Mouse (Mus musculus) G1E (cell line): ENCODE measurements at regions not wholly inside any gene's neighbourhood (a gene's known extent, or its start where the extent isn't known, plus 50 kb on each side); places are given as distances from the start of the nearest gene placed in this dataset.
A peak's percentile ranks its signal among the peaks of the same experiment; 100 is the strongest.

Source experiments
- ATAC-seq: 2 replicates; pipeline ENCODE4 v1.8.0; 2016; ENCODE audit warnings: mild to moderate bottlenecking; ENCODE audit not compliant: insufficient number of reproducible peaks, poor library complexity, low FRiP score, severe bottlenecking; ENCODE audit errors: extremely low read depth
- DNase-seq: peaks from one replicate; pipeline ENCODE4 v3.0.0; 2012; ENCODE audit warnings: low spot score
- H3K27me3 ChIP-seq: 2 replicates; pipeline ENCODE4 v1.6.1; 2012; ENCODE audit warnings: mild to moderate bottlenecking, low read length, inconsistent platforms; ENCODE audit not compliant: insufficient read depth
- H3K36me3 ChIP-seq: replicated peaks from 2 replicates; pipeline ENCODE3; 2012; ENCODE audit warnings: mild to moderate bottlenecking, inconsistent platforms
- H3K4me1 ChIP-seq: 2 replicates; pipeline ENCODE4 v1.6.1; 2012; ENCODE audit warnings: low read depth, low read length, inconsistent platforms, mixed read lengths; ENCODE audit not compliant: insufficient read depth
- H3K4me3 ChIP-seq: 2 replicates; pipeline ENCODE4 v1.5.1; 2012; ENCODE audit warnings: low read depth, mild to moderate bottlenecking, inconsistent platforms, low read length, moderate library complexity, mixed read lengths
- H3K9me3 ChIP-seq: replicated peaks from 2 replicates; pipeline ENCODE4 v1.6.1; 2012; ENCODE audit warnings: inconsistent platforms
- CTCF ChIP-seq: IDR thresholded peaks from 2 replicates; pipeline ENCODE4 v1.5.1; 2012; ENCODE audit warnings: low read depth, low read length, inconsistent platforms, mixed read lengths
- GATA1 ChIP-seq: IDR thresholded peaks from 2 replicates; pipeline ENCODE4 v1.6.1; 2012; ENCODE audit warnings: borderline replicate concordance, low read length, inconsistent platforms, mixed read lengths
- GATA2 ChIP-seq: IDR thresholded peaks from 2 replicates; pipeline ENCODE4 v1.6.1; 2012; ENCODE audit warnings: low read depth, low read length, inconsistent platforms, borderline replicate concordance
- POLR2AphosphoS5 ChIP-seq: IDR thresholded peaks from 2 replicates; pipeline ENCODE4 v1.6.1; 2012; ENCODE audit warnings: low read depth, low read length, inconsistent platforms; ENCODE audit not compliant: insufficient replicate concordance
- TAL1 ChIP-seq: conservative IDR thresholded peaks from 2 replicates; pipeline ENCODE4 v1.6.1; 2012; ENCODE audit warnings: low read depth, low read length, inconsistent platforms, mixed read lengths

DNA sequence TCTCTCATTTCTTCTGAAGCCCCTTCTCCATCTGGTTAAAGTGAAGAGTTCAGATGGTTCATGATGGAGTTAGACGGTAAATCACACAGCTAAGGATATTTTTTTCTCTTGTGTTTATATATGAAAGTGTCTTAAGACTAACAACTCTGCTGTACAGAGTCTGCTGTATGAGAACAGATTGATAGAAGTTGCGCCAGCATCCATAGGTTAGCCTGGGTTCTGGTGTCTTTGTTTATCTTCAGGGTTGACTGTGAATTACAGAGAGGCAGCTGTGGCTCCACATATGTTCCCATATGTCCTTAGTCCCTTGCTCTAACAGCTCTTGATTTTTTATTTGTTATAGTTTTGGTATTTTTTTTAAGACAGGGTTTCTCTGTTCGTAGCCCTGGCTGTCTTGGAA is 334.9 kb upstream of the Api5 start:
- ATAC-seq (no peak), DNase-seq (no peak)
- no peak overlapping the region for H3K4me3 ChIP-seq
- H3K4me1 ChIP-seq = no peaks in the 10 kb centered on the region
- no peaks in the 10 kb centered on the region for H3K27me3 ChIP-seq
- H3K9me3 ChIP-seq = peaks cover 42% of the 10 kb centered on the region
- H3K36me3 ChIP-seq = no peaks in the 10 kb centered on the region
- TF ChIP-seq CTCF = no peak
- no peak for TF ChIP-seq POLR2AphosphoS5
- no peak for TF ChIP-seq GATA2

- TF ChIP-seq GATA2 (no peak), TAL1 (no peak), CTCF (no peak), POLR2AphosphoS5 (no peak), GATA1 (no peak)
- H3K27me3 ChIP-seq = no peaks in the 10 kb centered on the region
- no peak overlapping the region for H3K4me3 ChIP-seq
- H3K4me1 ChIP-seq = no peaks in the 10 kb centered on the region
- no peak for DNase-seq
- H3K36me3 ChIP-seq = no peaks in the 10 kb centered on the region
- peaks cover 44% of the 10 kb centered on the region for H3K9me3 ChIP-seq
- ATAC-seq = no peak
Measured at GRCm38 (mm10) chr2:94772268-94772667, 334.3 kb upstream of the Api5 start.

GRCm38 (mm10) chr2:94766524-94766923 is 328.6 kb upstream of the Api5 start:
- no peaks in the 10 kb centered on the region for H3K27me3 ChIP-seq
- no peaks in the 10 kb centered on the region for H3K4me1 ChIP-seq
- H3K36me3 ChIP-seq = no peaks in the 10 kb centered on the region
- no peak for ATAC-seq
- H3K9me3 ChIP-seq = peaks cover 23% of the 10 kb centered on the region
- no peak for DNase-seq
- H3K4me3 ChIP-seq = no peak overlapping the region
- TF ChIP-seq POLR2AphosphoS5 (no peak), CTCF (peak; percentile 11; the same call in 1 of the 2 replicates), GATA2 (no peak)

DNA sequence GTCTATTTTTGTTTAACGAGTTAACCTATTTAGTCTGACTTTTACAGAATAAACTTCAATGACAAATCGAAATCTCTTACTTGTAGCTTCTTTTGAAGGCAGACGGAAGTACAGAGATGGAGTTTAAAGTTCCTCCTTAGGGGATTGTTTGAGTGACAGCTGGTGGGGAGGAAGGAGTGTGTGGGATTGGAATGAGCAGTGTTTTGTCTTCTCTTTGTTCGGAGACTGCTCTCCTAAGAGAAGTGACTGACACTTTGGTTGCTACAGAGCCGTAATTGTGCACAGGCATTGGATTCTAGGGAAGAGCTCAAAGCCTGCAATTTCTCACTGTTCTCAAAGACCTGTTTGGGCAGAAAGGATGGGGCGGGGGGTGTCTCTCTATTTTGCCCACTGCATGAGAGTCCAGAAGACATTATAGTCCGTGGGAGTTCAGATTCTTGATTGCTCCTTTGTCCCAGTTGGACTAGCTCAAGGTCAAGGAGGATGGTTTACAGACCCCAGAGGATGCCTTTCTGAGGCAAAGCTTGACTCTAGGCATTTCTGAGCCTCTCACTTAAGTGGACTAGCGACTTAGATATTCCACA is 327.0 kb upstream of the Api5 start:
- no peak for ATAC-seq
- Histone ChIP-seq H3K4me1 (no peaks in the 10 kb centered on the region), H3K9me3 (peaks cover 26% of the 10 kb centered on the region), H3K36me3 (no peaks in the 10 kb centered on the region), H3K27me3 (no peaks in the 10 kb centered on the region), H3K4me3 (no peak overlapping the region)
- no peak for DNase-seq
- TF ChIP-seq POLR2AphosphoS5 (no peak), TAL1 (no peak), CTCF (no peak), GATA1 (no peak), GATA2 (no peak)

DNA sequence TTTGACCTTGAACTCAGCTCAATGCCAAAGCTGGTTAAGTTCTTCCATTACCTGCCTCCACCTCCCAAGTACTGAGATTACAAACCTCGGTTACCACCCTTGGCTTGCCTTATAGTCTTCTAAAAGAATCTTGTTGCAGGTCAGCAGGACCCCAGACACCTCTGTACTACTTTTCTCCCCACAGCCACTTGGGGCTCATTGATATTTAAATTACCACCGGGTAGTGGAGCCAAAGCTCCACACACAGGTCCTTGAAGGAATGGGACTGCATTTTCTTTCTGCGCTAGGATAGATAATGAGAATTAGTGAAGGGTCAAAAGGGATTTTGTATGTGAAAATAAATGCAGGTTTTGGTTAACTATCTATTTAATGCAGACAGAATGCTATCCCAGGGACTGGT is 326.5 kb upstream of the Api5 start:
- no peak for ATAC-seq
- Histone ChIP-seq H3K4me3 (no peak overlapping the region), H3K27me3 (no peaks in the 10 kb centered on the region), H3K36me3 (no peaks in the 10 kb centered on the region), H3K9me3 (peaks cover 25% of the 10 kb centered on the region), H3K4me1 (no peaks in the 10 kb centered on the region)
- TF ChIP-seq TAL1 = no peak
- no peak for TF ChIP-seq GATA2
- TF ChIP-seq POLR2AphosphoS5 = no peak
- TF ChIP-seq CTCF = no peak
- no peak for TF ChIP-seq GATA1
- no peak for DNase-seq

DNA sequence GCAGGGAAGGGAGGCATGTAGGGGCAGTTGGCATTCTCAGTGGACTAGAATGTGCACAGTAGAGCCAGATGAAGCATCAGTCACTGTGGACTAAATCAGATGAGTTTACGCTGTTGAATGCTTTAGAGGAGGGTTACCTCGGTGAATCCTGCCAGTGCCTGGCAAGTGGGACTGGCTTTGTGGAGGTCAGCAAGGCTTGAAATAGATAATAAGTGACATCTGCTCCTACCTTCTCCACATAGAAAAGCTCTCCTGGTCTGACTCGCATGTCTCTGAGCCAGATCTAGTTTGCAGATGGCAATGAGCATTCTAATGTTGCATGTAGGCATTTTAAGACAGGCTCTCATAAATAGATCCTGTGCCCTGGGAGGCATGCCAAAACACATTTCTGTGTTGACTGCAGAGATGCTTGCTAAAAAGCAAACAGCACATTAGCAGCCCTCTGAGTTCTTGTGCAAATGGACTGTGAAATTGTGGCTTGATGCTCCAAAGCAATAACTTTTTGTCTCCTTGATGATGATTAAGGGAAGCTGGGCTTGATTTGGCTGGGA is 310.3 kb upstream of the Api5 start:
- ATAC-seq (no peak), DNase-seq (no peak)
- TF ChIP-seq GATA1 (no peak), TAL1 (no peak), GATA2 (no peak), CTCF (no peak), POLR2AphosphoS5 (no peak)
- Histone ChIP-seq H3K4me3 (no peak overlapping the region), H3K9me3 (peaks cover 28% of the 10 kb centered on the region), H3K27me3 (no peaks in the 10 kb centered on the region), H3K4me1 (no peaks in the 10 kb centered on the region), H3K36me3 (no peaks in the 10 kb centered on the region)

GRCm38 (mm10) chr2:94729791-94730190 is 291.9 kb upstream of the Api5 start:
- H3K9me3 ChIP-seq = peaks cover 20% of the 10 kb centered on the region

More at GRCm38 (mm10) chr2:94729791-94730190, 291.9 kb upstream of the Api5 start:
- Histone ChIP-seq H3K27me3 (no peaks in the 10 kb centered on the region), H3K4me1 (no peaks in the 10 kb centered on the region), H3K36me3 (no peaks in the 10 kb centered on the region), H3K4me3 (no peak overlapping the region)
- ATAC-seq (no peak), DNase-seq (no peak)
- TF ChIP-seq TAL1 (no peak), GATA1 (no peak), POLR2AphosphoS5 (no peak), CTCF (no peak), GATA2 (no peak)
